Mouse (Mus musculus) heart, embryonic 11.5 days (tissue): ENCODE data around the gene Zdhhc9. TPM values are rescaled to one million over a fixed set of nuclear protein-coding genes. Genes with fewer than 3 reads are reported as not detected.
A peak's percentile ranks its signal among the peaks of the same experiment; 100 is the strongest.

Experiments
- ATAC-seq: fragments of 200-750 bp; cut with Nextera tagmentation; replicated peaks from 2 replicates; pipeline ENCODE4 v1.8.0; 2017; ENCODE audit warnings: moderate library complexity; ENCODE audit not compliant: insufficient number of reproducible peaks, low FRiP score, low TSS enrichment
- H3K27ac ChIP-seq: fragments of 300-500 bp; sonication (generic); 2 replicates; pipeline ENCODE4 v1.5.1; 2014; ENCODE audit warnings: mild to moderate bottlenecking, low read depth, low read length
- H3K27me3 ChIP-seq: fragments of 300-500 bp; sonication (generic); 2 replicates; pipeline ENCODE4 v1.6.1; 2014; ENCODE audit warnings: mild to moderate bottlenecking, low read length, mixed read lengths; ENCODE audit not compliant: control insufficient read depth, insufficient read depth
- H3K36me3 ChIP-seq: fragments of 300-500 bp; sonication (generic); 2 replicates; pipeline ENCODE4 v1.6.1; 2014; ENCODE audit warnings: mild to moderate bottlenecking, low read length, moderate library complexity, mixed read lengths; ENCODE audit not compliant: control insufficient read depth, insufficient read depth
- H3K4me1 ChIP-seq: fragments of 300-500 bp; sonication (generic); 2 replicates; pipeline ENCODE4 v1.6.1; 2014; ENCODE audit warnings: low read length; ENCODE audit not compliant: control insufficient read depth, insufficient read depth
- H3K4me2 ChIP-seq: fragments of 300-500 bp; sonication (generic); 2 replicates; pipeline ENCODE4 v1.6.1; 2014; ENCODE audit warnings: mild to moderate bottlenecking, moderate library complexity
- H3K4me3 ChIP-seq: fragments of 300-500 bp; sonication (generic); 2 replicates; pipeline ENCODE4 v1.5.1; 2014; ENCODE audit warnings: low read depth, low read length
- H3K9ac ChIP-seq: fragments of 300-500 bp; sonication (generic); 2 replicates; pipeline ENCODE4 v1.6.1; 2014; ENCODE audit warnings: mild to moderate bottlenecking, low read depth, low read length, moderate library complexity
- H3K9me3 ChIP-seq: fragments of 300-500 bp; sonication (generic); replicated peaks from 2 replicates; pipeline ENCODE4 v1.6.1; 2016; ENCODE audit warnings: low read length; ENCODE audit not compliant: control insufficient read depth
- WGBS: fragments of 180-500 bp; shearing (Covaris S2); extraction: QIAGEN DNeasy Blood & Tissue Kit; methylation state at CpG from one replicate; pipeline ENCODE4 v1.1.7; 2014; ENCODE audit not compliant: insufficient replicate concordance; 5-methylcytosine and 5-hydroxymethylcytosine counted together
- polyA plus RNA-seq: library from polyadenylated mRNA; unstranded; fragments of >200 nt; fragmentation: Nextera tagmentation; extraction: Ambion mirVana; gene quantifications from 2 replicates; pipeline ENCODE4 v1.2.1, GENCODE M21; 2014

Gene Zdhhc9
- polyA plus RNA-seq, 1 experiment from 2014 or later, result 2.9 TPM

DNA sequence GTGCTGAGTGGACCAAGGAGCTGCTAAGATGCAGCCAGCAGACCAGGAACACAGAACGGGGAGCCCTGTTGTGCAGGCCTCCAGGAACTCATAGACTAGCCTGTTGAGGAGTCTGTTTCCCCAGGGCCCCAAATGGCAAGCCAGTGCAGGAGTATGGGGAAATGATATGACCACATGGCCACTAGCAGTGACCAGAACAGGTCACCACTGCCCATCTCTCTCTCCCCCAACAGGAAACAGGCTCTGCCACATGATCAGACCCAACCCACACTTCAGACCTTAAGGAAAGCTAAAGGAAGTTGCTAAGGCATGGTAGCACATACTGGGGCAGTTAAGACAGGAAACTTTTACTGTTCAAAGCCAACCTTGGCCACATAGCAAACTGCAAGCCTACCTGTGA, 79.5 kb downstream of the Zdhhc9 start:
- no peak overlapping the region for H3K27ac ChIP-seq
- ATAC-seq, result no peak
- no peaks in the 10 kb centered on the region for H3K27me3 ChIP-seq
- no peaks in the 10 kb centered on the region for H3K4me1 ChIP-seq
- no peak overlapping the region for H3K9ac ChIP-seq
- no peak overlapping the region for H3K4me2 ChIP-seq
- H3K36me3 ChIP-seq, result no peaks in the 10 kb centered on the region
- 82% methylated on average over 1 of the region's 1 CpGs for WGBS
- H3K4me3 ChIP-seq, result no peak overlapping the region
- no peaks in the 10 kb centered on the region for H3K9me3 ChIP-seq

- no peak for ATAC-seq
- H3K27ac ChIP-seq, result no peak overlapping the region
- no peaks in the 10 kb centered on the region for H3K27me3 ChIP-seq
- H3K36me3 ChIP-seq, result no peaks in the 10 kb centered on the region
- 73% methylated on average over 6 of the region's 6 CpGs for WGBS
- no peaks in the 10 kb centered on the region for H3K9me3 ChIP-seq
- no peak overlapping the region for H3K4me3 ChIP-seq
- no peaks in the 10 kb centered on the region for H3K4me1 ChIP-seq
- no peak overlapping the region for H3K4me2 ChIP-seq
- H3K9ac ChIP-seq, result no peak overlapping the region
Measured at GRCm38 (mm10) chrX:48127502-48128218, 81.0 kb downstream of the Zdhhc9 start.

DNA sequence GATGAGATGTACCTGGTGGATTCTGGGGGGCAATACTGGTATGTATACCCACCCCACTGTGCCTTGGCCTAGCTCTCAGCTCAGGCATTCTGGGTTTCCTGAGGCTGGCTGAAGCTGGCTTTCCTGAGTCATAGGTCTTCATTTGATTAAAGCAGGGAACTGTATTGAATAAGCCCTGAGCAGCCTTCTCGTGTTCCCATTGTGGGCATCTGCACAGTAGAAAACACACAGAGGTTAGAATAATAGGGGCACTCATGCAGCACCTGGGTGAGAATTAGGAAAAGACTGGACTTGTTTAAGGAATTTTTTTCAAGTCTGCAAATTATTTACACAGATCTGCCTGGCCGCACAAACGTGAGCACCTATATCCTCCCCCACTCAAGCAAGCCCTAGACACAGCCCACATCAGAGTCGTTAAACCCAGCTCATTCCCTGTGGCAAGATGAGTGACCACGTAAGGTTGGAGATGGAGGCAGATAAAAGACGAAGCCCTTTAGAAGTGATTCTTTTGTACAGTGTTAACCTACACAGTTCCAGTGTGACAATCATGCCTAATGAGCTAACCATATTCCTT, 81.7 kb downstream of the Zdhhc9 start:
- 78% methylated on average over 6 of the region's 6 CpGs for WGBS
- Histone ChIP-seq H3K9ac (no peak overlapping the region), H3K27me3 (no peaks in the 10 kb centered on the region), H3K4me2 (no peak overlapping the region), H3K4me1 (no peaks in the 10 kb centered on the region), H3K4me3 (no peak overlapping the region), H3K9me3 (no peaks in the 10 kb centered on the region), H3K36me3 (no peaks in the 10 kb centered on the region), H3K27ac (no peak overlapping the region)
- ATAC-seq, result no peak

- no peak for ATAC-seq
- Histone ChIP-seq H3K36me3 (no peaks in the 10 kb centered on the region), H3K27me3 (no peaks in the 10 kb centered on the region; the same call in 1 of the 2 replicates), H3K27ac (no peak overlapping the region), H3K9ac (no peak overlapping the region), H3K4me3 (no peak overlapping the region), H3K9me3 (no peaks in the 10 kb centered on the region), H3K4me2 (peak overlapping the region; percentile 55), H3K4me1 (no peaks in the 10 kb centered on the region)
- 21% methylated on average over 17 of the region's 17 CpGs for WGBS
Measured at GRCm38 (mm10) chrX:48124132-48125071, 84.3 kb downstream of the Zdhhc9 start.

Other genes with a start within 250 kb of the Zdhhc9 start
- gene Apln, start 174.0 kb downstream of the Zdhhc9 start, polyA plus RNA-seq, result 0.84 and 0.93 TPM in 2 replicates
- gene Xpnpep2, start 100.2 kb downstream of the Zdhhc9 start, polyA plus RNA-seq, result 0.55 and 0.72 TPM in 2 replicates
- gene Sash3, start 62.4 kb downstream of the Zdhhc9 start, polyA plus RNA-seq, result 0.76 and 1.0 TPM in 2 replicates
- gene Utp14a, start 48.0 kb upstream of the Zdhhc9 start, polyA plus RNA-seq, result 11.0 and 12.0 TPM in 2 replicates
- gene Bcorl1, start 132.5 kb upstream of the Zdhhc9 start, polyA plus RNA-seq, result 4.7 and 6.6 TPM in 2 replicates